Mouse (Mus musculus) ES-E14 (cell line): ENCODE results near the gene H2afy. TPM values are rescaled to one million over a fixed set of nuclear protein-coding genes. Genes with fewer than 3 reads are reported as not detected.

Experiments
- DNase-seq: peaks from one replicate; pipeline ENCODE4 v3.0.0-alpha.2; 2013; ENCODE audit warnings: low read depth, low spot score
- H3K27ac ChIP-seq: 2 replicates; pipeline ENCODE4 v1.5.1; 2012; ENCODE audit warnings: low read depth, mild to moderate bottlenecking, low read length, moderate library complexity, mixed read lengths; ENCODE audit not compliant: poor library complexity, insufficient read depth, severe bottlenecking
- H3K36me3 ChIP-seq: 2 replicates; pipeline ENCODE4 v1.6.1; 2012; ENCODE audit warnings: mild to moderate bottlenecking, low read length, moderate library complexity, mixed read lengths; ENCODE audit not compliant: control insufficient read depth, poor library complexity, insufficient read depth, severe bottlenecking
- H3K4me1 ChIP-seq, 2 experiments: fragments of 150-350 bp in 1 of 2; sonication (generic) in 1 of 2; 2 replicates each; pipeline ENCODE4 v1.6.1; 2012; ENCODE audit warnings: low read length in 2 of 2, mild to moderate bottlenecking in 1 of 2, mixed read lengths in 1 of 2; ENCODE audit not compliant: control insufficient read depth in 2 of 2, insufficient read depth in 2 of 2, poor library complexity in 1 of 2
- H3K4me3 ChIP-seq, 2 experiments: fragments of 150-350 bp in 1 of 2; sonication (generic) in 1 of 2; 2 replicates each; pipeline ENCODE4 v1.5.1; 2012; ENCODE audit warnings: low read length in 2 of 2, low read depth in 1 of 2, mild to moderate bottlenecking in 1 of 2, mixed read lengths in 1 of 2; ENCODE audit not compliant: insufficient read depth in 1 of 2, poor library complexity in 1 of 2, severe bottlenecking in 1 of 2
- H3K9ac ChIP-seq: 2 replicates; pipeline ENCODE4 v1.6.1; 2012; ENCODE audit warnings: low read depth, mild to moderate bottlenecking, low read length, mixed read lengths; ENCODE audit not compliant: poor library complexity, insufficient read depth, severe bottlenecking
- H3K9me3 ChIP-seq: fragments of 150-350 bp; sonication (generic); 2 replicates; pipeline ENCODE4 v1.6.1; 2012; ENCODE audit warnings: low read depth, mild to moderate bottlenecking, low read length; ENCODE audit not compliant: control insufficient read depth, insufficient read depth
- CHD2 ChIP-seq: IDR thresholded peaks from 2 replicates; pipeline ENCODE4 v1.6.1; 2014; ENCODE audit warnings: mild to moderate bottlenecking, low read depth, low read length, inconsistent platforms
- HCFC1 ChIP-seq: IDR thresholded peaks from 2 replicates; pipeline ENCODE4 v1.6.1; 2012; ENCODE audit warnings: low read length, inconsistent platforms, borderline replicate concordance; ENCODE audit not compliant: insufficient read depth
- MAFK ChIP-seq: IDR thresholded peaks from 2 replicates; pipeline ENCODE4 v1.6.1; 2014; ENCODE audit warnings: mild to moderate bottlenecking, low read depth, low read length, inconsistent platforms; ENCODE audit not compliant: insufficient read depth
- ZC3H11A ChIP-seq: IDR thresholded peaks from 2 replicates; pipeline ENCODE4 v1.6.1; 2012; ENCODE audit warnings: low read depth, mild to moderate bottlenecking, inconsistent platforms, low read length, borderline replicate concordance
- ZNF384 ChIP-seq: IDR thresholded peaks from 2 replicates; pipeline ENCODE4 v1.6.1; 2012; ENCODE audit warnings: low read depth, low read length, inconsistent platforms
- in situ Hi-C, 2 experiments: fragments of 600-800 bp; cut with MboI; formaldehyde crosslinking; loops; one replicate each; pipeline ENCODE4 v1.15.1; 2025; ENCODE audit warnings: low sequenced_read_pairs in 2 of 2, inconsistent platforms in 1 of 2; ENCODE audit not compliant: unreplicated experiment in 2 of 2
- total RNA-seq: library from RNA; depleted of rRNA; stranded (reverse); fragments of 300-350 nt; gene quantifications from 2 replicates; pipeline ENCODE4 v1.2.3, GENCODE M21; 2012

H2afy gene
- total RNA-seq, 1 experiment = 67.3 TPM

DNA sequence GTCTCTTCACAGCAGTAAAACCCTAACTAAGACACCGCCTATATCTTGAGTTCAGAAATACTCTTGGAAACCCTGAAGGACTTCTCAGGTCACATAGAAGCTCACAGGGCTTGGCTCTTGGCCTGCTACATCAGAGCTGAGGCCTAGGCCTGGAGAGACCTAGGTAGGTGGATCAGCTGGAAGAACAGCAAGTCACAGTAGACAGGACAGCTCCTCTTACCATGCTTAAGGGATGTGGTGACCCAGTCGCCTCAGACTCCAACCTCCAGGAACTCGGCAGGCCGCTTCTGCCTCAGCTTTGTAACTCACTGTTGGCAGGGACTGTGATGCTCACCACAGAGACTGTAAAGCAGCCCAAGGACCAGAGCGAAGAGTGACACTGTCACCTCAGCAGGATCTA lies 13.1 kb downstream of the H2afy start:
- H3K4me1 ChIP-seq = peaks cover 0 to 3% of the 10 kb centered on the region in 2 experiments; a peak in 1 of 4 replicates
- no peak overlapping the region for H3K9ac ChIP-seq
- H3K4me3 ChIP-seq = no peak overlapping the region
- no peaks in the 10 kb centered on the region for H3K9me3 ChIP-seq
- in situ Hi-C loops = no loop called here
- H3K27ac ChIP-seq = no peak overlapping the region
- DNase-seq = no peak
- H3K36me3 ChIP-seq = peaks cover 40% of the 10 kb centered on the region; the same call in 1 of the 2 replicates
- TF ChIP-seq ZNF384 (no peak), ZC3H11A (no peak), CHD2 (no peak), HCFC1 (no peak), MAFK (no peak)

DNA sequence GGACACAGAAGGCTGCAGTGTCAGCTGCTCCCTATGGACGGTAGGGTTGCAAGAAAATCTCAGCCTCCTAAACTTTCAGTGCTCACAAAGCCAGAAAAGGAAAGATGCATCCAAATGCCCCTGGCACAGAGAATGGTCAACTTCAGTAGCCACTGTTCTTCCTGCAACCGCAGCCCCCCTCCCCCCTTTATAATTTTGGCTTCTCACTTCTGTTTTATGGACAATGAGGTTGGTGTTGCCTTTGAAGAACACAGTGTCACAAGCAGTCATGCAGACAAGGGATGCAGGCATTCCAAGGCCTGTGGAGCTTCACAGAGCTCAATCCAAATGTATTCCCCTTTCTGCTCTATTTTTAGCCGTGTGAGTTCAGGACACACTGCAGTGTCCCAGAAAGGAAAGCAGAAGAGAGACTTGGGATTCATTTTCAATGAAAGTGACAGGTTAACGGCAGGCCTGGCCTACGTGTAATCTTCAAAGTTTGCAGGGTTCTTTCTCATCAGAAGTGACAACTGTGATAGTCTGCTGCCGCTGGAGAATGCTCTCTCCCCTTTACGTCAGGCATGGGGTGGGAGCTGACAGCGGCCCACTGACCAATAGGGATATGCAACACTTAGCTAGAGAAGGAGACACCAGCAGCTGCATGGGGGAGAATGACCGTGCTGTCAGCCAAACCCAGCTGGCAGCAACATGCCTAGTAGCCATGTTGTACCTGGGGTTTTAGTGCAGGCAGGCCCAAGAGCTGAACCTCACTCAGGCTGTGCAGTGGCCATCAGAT lies 18.0 kb downstream of the H2afy start:
- no peak for TF ChIP-seq HCFC1
- TF ChIP-seq CHD2 = no peak
- TF ChIP-seq MAFK = no peak
- TF ChIP-seq ZC3H11A = no peak
- no peak for TF ChIP-seq ZNF384
- in situ Hi-C loops = no loop called here

DNA sequence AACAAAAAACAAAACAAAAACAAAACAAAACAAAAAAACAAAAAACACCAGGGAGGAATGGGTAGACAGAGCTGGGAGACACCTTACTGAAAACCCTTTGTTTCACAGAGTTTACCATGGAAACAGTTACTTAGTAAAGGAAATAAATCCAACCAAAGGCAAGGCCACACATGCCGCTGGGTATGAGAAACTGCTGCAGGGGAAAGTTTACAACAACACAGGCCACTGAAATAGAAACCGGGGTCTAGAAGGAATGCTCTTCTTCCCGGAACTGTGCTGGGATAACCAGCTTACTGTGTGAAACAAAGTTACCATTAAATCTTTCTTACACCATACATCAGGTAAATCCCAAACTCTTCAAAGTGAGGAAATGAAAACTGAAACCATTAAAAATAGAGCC lies 20.3 kb downstream of the H2afy start:
- Histone ChIP-seq H3K9me3 (no peaks in the 10 kb centered on the region), H3K4me3 (no peak overlapping the region), H3K27ac (peak overlapping the region; percentile 15; the same call in 1 of the 2 replicates), H3K36me3 (peaks cover 15% of the 10 kb centered on the region; the same call in 1 of the 2 replicates), H3K9ac (no peak overlapping the region), H3K4me1 (peaks cover 4 to 31% of the 10 kb centered on the region in 2 experiments)
- in situ Hi-C loops = no loop called here
- TF ChIP-seq ZNF384 = no peak
- no peak for TF ChIP-seq CHD2
- TF ChIP-seq MAFK = no peak
- TF ChIP-seq ZC3H11A = no peak
- no peak for DNase-seq

More for the DNA sequence above, 18.0 kb downstream of the H2afy start:
- DNase-seq = no peak
- Histone ChIP-seq H3K9me3 (no peaks in the 10 kb centered on the region), H3K27ac (no peak overlapping the region), H3K36me3 (peaks cover 12% of the 10 kb centered on the region; the same call in 1 of the 2 replicates), H3K4me1 (peaks cover 4 to 20% of the 10 kb centered on the region in 2 experiments), H3K9ac (no peak overlapping the region), H3K4me3 (no peak overlapping the region)

DNA sequence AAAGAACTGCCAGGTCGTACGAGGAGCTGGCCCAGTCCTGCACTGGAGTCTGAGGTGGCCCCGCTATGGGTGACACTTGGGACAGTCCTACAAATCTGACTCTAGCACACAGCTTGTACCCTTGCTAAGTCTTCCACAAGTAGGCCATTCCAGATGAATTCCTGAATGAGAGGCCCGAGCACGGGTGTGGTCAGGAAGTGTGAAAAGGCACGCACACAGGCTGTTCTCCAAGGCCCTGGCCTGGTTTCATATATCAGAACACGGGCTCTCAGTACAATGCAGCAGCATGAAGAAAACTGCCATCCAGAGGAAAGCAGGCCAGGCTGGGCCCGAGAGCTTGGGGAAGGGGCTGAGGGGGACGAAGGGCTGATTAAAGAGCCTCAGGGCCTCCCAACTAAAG lies 20.8 kb downstream of the H2afy start:
- Histone ChIP-seq H3K9me3 (no peaks in the 10 kb centered on the region), H3K36me3 (peaks cover 13% of the 10 kb centered on the region; the same call in 1 of the 2 replicates), H3K4me1 (peaks cover 4 to 31% of the 10 kb centered on the region in 2 experiments), H3K27ac (no peak overlapping the region; the same call in 1 of the 2 replicates), H3K4me3 (no peak overlapping the region), H3K9ac (no peak overlapping the region)
- in situ Hi-C loops = no loop called here
- DNase-seq = no peak
- TF ChIP-seq CHD2 (no peak), HCFC1 (no peak), ZC3H11A (no peak), ZNF384 (no peak), MAFK (no peak)
